Mouse (Mus musculus): ENCODE results near the gene Lrrc49. TPM values are rescaled to one million over a fixed set of nuclear protein-coding genes. Genes with fewer than 3 reads are reported as not detected.

Gene Lrrc49
- total RNA-seq, 1 experiment from 2014 or later = 0.58 TPM

GRCm38 (mm10) chr9:60608857-60609256 is 79.1 kb downstream of the Lrrc49 start:
- no peak for ATAC-seq (ENCODE audit: extremely low read depth, insufficient number of reproducible peaks, low FRiP score, poor library complexity, severe bottlenecking)

- ATAC-seq (ENCODE audit: extremely low read depth, insufficient number of reproducible peaks, low FRiP score, poor library complexity, severe bottlenecking) = no peak
These were observed 79.9 kb downstream of the Lrrc49 start for GRCm38 (mm10) chr9:60608086-60608485.

- ATAC-seq (ENCODE audit: extremely low read depth, insufficient number of reproducible peaks, low FRiP score, poor library complexity, severe bottlenecking) = no peak
These were observed 83.0 kb downstream of the Lrrc49 start for GRCm38 (mm10) chr9:60604971-60605370.

- peak; percentile 63; the same call in 1 of the 2 replicates for ATAC-seq (ENCODE audit: extremely low read depth, insufficient number of reproducible peaks, low FRiP score, poor library complexity, severe bottlenecking)
These were observed 86.0 kb downstream of the Lrrc49 start for GRCm38 (mm10) chr9:60601936-60602335.

- no peak for ATAC-seq (ENCODE audit: extremely low read depth, insufficient number of reproducible peaks, low FRiP score, poor library complexity, severe bottlenecking)
These were observed 87.7 kb downstream of the Lrrc49 start for GRCm38 (mm10) chr9:60600273-60600672.

- no peak for ATAC-seq (ENCODE audit: extremely low read depth, insufficient number of reproducible peaks, low FRiP score, poor library complexity, severe bottlenecking)
These were observed 88.5 kb downstream of the Lrrc49 start for GRCm38 (mm10) chr9:60599489-60599888.

GRCm38 (mm10) chr9:60595406-60595805 is 92.6 kb downstream of the Lrrc49 start:
- 0 out of 2 replicates have a peak, but pooled peaks have one; percentile 21 for ATAC-seq (ENCODE audit: extremely low read depth, insufficient number of reproducible peaks, low FRiP score, poor library complexity, severe bottlenecking)

- ATAC-seq (ENCODE audit: extremely low read depth, insufficient number of reproducible peaks, low FRiP score, poor library complexity, severe bottlenecking) = no peak
These were observed 95.0 kb downstream of the Lrrc49 start for GRCm38 (mm10) chr9:60592974-60593373.

GRCm38 (mm10) chr9:60592363-60592762 is 95.6 kb downstream of the Lrrc49 start:
- ATAC-seq (ENCODE audit: extremely low read depth, insufficient number of reproducible peaks, low FRiP score, poor library complexity, severe bottlenecking) = no peak

GRCm38 (mm10) chr9:60590871-60591624 is 96.9 kb downstream of the Lrrc49 start:
- ATAC-seq (ENCODE audit: extremely low read depth, insufficient number of reproducible peaks, low FRiP score, poor library complexity, severe bottlenecking) = no peak

- ATAC-seq (ENCODE audit: extremely low read depth, insufficient number of reproducible peaks, low FRiP score, poor library complexity, severe bottlenecking) = no peak
These were observed 99.0 kb downstream of the Lrrc49 start for GRCm38 (mm10) chr9:60588914-60589313.

- ATAC-seq (ENCODE audit: extremely low read depth, insufficient number of reproducible peaks, low FRiP score, poor library complexity, severe bottlenecking) = no peak
These were observed 101.0 kb downstream of the Lrrc49 start for GRCm38 (mm10) chr9:60586920-60587319.

- ATAC-seq (ENCODE audit: extremely low read depth, insufficient number of reproducible peaks, low FRiP score, poor library complexity, severe bottlenecking) = no peak
These were observed 102.8 kb downstream of the Lrrc49 start for GRCm38 (mm10) chr9:60585206-60585605.

GRCm38 (mm10) chr9:60582553-60582952 is 105.4 kb downstream of the Lrrc49 start:
- ATAC-seq (ENCODE audit: extremely low read depth, insufficient number of reproducible peaks, low FRiP score, poor library complexity, severe bottlenecking) = no peak

GRCm38 (mm10) chr9:60573011-60573410 is 114.9 kb downstream of the Lrrc49 start:
- ATAC-seq (ENCODE audit: extremely low read depth, insufficient number of reproducible peaks, low FRiP score, poor library complexity, severe bottlenecking) = no peak

- no peak for ATAC-seq (ENCODE audit: extremely low read depth, insufficient number of reproducible peaks, low FRiP score, poor library complexity, severe bottlenecking)
These were observed 116.2 kb downstream of the Lrrc49 start for GRCm38 (mm10) chr9:60571725-60572124.

GRCm38 (mm10) chr9:60571041-60571440 is 116.9 kb downstream of the Lrrc49 start:
- ATAC-seq (ENCODE audit: extremely low read depth, insufficient number of reproducible peaks, low FRiP score, poor library complexity, severe bottlenecking) = no peak

- no peak for ATAC-seq (ENCODE audit: extremely low read depth, insufficient number of reproducible peaks, low FRiP score, poor library complexity, severe bottlenecking)
These were observed 118.6 kb downstream of the Lrrc49 start for GRCm38 (mm10) chr9:60569366-60569765.

GRCm38 (mm10) chr9:60563809-60564208 is 124.1 kb downstream of the Lrrc49 start:
- no peak for ATAC-seq (ENCODE audit: extremely low read depth, insufficient number of reproducible peaks, low FRiP score, poor library complexity, severe bottlenecking)

GRCm38 (mm10) chr9:60562443-60563371 is 125.3 kb downstream of the Lrrc49 start:
- no peak for ATAC-seq (ENCODE audit: extremely low read depth, insufficient number of reproducible peaks, low FRiP score, poor library complexity, severe bottlenecking)

Measured in neutrophil, adult 5-6 weeks (primary cell).